Mouse (Mus musculus): ENCODE measurements around the gene Cav2. TPM values are rescaled to one million over a fixed set of nuclear protein-coding genes. Genes with fewer than 3 reads are reported as not detected.
A peak's percentile ranks its signal among the peaks of the same experiment; 100 is the strongest.

Gene Cav2
- 10 to 100 TPM; 31.2 to 35.7 (median 33.2) TPM for total RNA-seq (2022)

DNA sequence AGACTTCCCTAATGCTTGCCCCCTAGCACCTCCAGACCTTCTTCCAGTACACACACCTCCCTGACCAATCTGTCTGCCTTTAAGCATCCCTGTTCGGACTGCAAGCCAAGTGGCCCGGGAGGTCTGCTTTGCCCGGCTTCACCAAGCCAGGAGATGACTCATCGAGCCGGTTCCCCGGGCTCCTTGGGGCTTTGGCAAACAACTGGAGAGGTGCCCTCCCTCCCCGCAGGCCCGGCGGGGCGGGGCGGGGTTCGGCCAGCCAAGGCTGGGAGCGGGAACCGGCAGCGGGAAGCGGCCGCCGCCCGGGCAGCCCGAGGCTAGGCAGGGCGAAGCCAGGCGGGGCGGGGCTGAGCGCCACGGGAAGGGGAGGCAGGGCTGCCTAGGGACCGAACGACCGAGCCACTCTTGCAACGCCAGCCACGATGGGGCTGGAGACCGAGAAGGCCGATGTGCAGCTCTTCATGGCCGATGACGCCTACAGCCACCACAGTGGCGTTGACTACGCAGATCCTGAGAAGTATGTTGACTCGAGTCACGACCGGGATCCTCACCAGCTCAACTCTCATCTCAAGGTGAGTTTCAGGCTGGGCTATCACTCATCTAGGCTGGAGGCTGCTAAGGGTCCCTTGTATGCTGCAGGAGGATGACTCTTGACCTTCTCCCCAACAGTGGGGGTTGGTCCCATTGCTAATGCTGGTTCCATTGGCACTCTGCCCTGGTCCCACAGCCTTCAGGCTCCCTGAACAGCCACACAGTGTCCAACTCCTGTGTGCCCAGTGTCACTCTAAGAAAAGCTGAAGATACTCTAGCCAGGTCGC, at the start of gene Cav2:
TSS of gene Cav2 (plus strand) at position 247 of the 818 bp plus-strand sequence.
- DNase-seq (ENCODE audit: low spot score in 2 of 2) = peak; percentile 25 to 59

DNA sequence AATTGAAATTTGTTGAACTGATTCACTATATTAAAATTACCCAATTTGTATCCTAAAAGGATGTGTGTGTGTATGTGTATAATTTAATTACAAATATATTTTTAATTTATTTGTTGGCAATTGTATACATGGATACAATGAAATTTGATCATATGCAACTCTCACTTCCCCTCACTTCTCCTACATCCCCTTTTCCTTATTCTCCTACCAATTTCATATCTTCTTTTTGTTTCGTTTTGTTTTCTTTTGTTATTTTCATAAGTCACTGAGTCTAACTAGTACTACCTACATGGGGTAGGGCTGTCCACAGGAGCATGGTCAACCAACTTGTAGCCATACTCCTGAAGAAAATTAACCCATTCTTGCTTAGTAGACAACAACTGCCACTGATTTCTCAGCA, 41.3 kb upstream of the Cav2 start:
- no peak for DNase-seq (ENCODE audit: low spot score in 2 of 2)

GRCm38 (mm10) chr6:17241013-17241412, 40.0 kb upstream of the Cav2 start:
- no peak for DNase-seq (ENCODE audit: low spot score in 2 of 2)

GRCm38 (mm10) chr6:17246959-17247358, 34.0 kb upstream of the Cav2 start:
- no peak for DNase-seq (ENCODE audit: low spot score in 2 of 2)

- DNase-seq (ENCODE audit: low spot score in 2 of 2) = no peak
These were observed 33.3 kb upstream of the Cav2 start for GRCm38 (mm10) chr6:17247673-17248072.

- no peak for DNase-seq (ENCODE audit: low spot score in 2 of 2)
These were observed 32.7 kb upstream of the Cav2 start for GRCm38 (mm10) chr6:17248241-17248640.

DNA sequence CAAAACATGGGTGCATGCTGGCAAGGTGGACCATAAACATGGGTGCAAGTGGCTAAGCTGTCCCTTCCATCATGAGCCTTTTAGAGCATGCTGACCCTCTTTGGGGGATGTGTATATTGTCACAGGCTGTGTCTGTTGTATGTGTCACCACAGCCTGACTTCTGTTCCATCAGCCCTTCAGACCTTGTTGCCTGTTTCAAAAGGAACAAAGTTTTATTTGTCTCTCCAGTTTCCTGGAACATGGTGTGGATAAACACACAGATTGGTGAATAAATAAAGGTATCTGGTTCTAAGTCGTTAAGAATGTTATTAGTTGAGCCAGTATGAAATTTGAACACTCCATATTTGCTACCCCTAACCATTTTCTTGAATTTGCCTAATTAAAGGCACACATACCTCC, 29.0 kb upstream of the Cav2 start:
- no peak for DNase-seq (ENCODE audit: low spot score in 2 of 2)

GRCm38 (mm10) chr6:17258142-17258541, 22.8 kb upstream of the Cav2 start:
- no peak for DNase-seq (ENCODE audit: low spot score in 2 of 2)

DNA sequence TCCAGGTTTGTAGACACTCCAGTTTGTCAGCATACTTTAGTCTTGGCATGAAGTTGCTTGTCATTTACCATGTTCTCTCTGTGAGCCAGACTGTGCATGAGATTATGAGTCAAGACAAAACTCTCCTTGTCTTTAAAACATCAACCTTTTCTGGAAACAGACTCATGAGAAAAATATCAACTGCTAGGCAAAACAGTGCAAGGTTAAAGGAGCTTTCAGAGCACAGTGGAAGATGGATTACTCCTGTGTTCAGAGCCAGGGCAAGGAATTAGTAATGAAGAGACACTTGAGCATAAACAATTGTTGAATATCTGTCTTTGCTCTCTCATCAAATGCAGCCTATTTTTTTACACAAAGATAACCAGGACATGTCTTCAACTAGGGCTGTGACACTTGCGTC, 22.1 kb upstream of the Cav2 start:
- no peak for DNase-seq (ENCODE audit: low spot score in 2 of 2)

DNA sequence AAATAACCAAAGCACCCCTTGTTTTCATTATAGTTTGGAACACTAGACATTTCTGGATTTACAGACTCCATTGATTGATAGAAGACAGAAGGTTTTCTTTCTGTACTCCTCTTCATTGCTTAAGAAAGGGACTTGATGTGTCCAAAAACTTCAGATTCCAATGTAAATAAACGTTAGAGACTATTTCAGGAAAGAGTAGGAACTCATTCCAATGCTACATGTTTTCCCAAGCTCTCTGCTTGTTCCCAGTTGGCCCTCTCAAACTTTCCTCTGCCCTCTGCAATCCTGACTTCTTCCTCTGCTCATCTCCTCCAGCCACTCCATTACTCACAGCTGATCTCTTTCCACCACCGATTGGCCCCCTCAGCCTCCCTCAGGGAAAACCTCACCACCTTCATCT, 18.2 kb upstream of the Cav2 start:
- no peak for DNase-seq (ENCODE audit: low spot score in 2 of 2)

DNA sequence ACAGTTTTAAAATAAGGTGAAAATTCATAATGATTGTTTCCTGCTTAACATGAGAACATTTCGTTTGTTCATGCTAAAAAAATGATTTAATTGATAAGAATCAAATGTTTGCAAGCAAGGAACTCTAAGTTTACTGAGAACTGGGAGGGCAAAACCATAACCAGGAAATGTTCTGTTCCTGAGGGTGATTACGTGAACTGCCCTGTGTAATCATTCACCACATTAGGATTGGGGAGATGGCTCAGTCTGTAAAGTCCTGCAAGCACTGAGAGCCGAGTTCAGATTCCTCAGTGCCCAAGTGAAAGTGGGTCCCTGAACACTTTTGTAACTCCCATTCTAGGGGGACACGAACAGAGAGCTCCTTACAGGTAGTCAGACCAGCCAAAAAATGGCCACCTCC, 15.9 kb upstream of the Cav2 start:
- DNase-seq (ENCODE audit: low spot score in 2 of 2) = no peak

DNA sequence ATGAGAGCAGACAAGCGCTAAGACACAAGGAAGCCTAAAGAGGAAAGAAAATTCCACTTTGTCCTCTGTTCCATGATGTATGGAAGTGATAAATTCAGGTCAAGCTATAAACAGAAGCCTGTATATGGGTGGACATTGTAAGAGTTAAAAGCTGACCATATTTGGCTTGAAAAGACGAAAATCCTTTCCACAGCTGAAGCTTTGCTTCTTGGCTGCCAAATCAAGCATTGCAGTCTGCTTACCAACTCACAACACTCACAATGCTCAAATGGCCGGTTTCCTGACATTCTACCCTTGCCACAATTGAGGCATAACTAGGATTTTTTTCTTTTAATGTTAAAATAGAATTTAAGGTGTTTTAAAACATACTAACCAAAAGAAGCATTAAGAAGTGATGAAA, 14.5 kb upstream of the Cav2 start:
- no peak for DNase-seq (ENCODE audit: low spot score in 2 of 2)

DNA sequence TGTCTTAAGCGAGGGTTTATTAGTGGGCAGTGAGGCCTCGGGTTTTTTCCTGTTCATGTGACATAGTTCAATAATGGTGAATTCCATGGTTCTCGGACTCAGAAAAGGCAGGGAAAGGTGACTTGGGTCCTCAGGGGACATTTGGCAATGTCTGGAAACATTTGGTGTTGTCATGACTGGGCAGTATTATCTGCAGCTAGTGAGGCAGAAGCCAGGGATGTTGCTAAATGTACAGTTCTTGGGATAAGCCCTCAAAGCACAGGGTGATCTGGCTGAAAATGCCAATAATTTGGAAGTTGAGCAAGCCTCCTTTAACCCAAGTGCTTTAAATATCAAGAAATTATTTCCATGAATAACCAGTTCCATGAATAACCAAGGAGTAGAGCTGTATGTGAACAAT, 2.6 kb upstream of the Cav2 start:
- DNase-seq (ENCODE audit: low spot score in 2 of 2) = no peak

DNA sequence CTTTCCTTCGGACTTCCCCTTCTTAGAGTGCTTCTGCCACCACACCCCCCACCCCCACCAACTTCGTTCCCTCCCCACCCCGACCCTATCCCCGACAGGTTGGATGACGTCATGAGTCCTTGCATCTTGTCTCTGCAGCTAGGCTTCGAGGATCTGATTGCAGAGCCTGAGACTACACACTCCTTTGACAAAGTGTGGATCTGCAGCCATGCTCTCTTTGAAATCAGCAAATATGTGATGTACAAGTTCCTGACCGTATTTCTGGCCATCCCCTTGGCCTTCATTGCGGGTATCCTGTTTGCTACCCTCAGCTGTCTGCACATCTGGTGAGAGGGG, 740 bp downstream of the Cav2 start:
- DNase-seq (ENCODE audit: low spot score in 2 of 2) = no peak

DNA sequence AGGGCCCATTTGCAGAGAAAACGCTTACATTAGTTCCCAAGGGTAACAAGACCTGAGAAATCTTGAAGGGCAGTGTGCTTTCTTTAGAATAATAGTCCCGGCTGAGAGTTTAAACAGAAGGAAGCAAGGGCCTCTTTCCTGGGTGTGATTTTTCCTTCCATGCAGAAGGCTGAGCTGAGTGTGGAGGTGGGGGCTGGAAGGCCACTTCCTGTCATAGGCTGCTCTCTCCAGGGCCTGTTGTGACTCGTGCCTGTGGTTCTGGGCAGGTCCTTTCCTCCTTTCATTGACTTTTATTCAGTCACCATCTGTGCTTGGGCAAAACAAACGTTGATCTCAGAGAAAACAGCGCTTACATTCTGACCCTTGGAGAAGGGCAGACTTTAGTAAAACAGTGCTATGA, 1.2 kb downstream of the Cav2 start:
- no peak for DNase-seq (ENCODE audit: low spot score in 2 of 2)

DNA sequence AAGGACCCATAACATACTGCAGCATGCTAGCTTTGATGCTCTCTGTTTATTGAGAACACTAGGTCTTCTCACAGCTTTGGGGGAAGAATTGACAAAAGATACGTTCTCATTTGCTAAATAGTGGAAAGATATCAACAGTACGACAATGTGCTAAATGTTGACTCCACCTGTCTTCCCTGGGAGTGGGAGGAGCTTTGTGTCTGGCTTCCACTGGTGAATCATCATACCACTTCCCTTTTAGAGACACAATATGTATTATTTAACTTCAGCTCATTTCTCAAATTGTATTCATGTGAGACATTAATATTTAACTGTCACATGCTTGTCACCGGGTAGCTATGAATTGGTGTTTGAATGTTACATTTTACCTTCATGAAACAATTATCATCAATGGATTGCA, 2.8 kb downstream of the Cav2 start:
- no peak for DNase-seq (ENCODE audit: low spot score in 2 of 2)

DNA sequence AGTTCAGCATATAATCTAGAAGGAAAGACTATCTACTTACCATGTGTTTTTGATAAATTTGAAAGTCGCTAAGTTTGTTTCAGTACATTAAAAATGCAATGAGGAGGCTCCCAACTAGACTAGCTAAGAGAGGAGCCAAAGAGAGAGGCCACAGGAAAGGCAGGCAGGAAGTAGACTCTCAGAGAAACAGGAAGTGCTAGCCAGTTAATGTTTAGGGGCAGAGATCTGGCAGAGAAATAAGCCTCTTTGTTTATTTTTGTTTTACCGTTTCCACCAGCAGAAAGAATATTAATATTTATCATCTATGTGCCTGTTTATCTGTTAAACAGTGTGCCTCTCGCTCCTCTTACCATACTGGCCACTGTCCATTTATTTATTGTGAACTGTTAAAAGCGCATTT, 5.4 kb downstream of the Cav2 start:
- DNase-seq (ENCODE audit: low spot score in 2 of 2) = no peak

- no peak for DNase-seq (ENCODE audit: low spot score in 2 of 2)
These were observed 14.1 kb downstream of the Cav2 start for GRCm38 (mm10) chr6:17295116-17295515.

DNA sequence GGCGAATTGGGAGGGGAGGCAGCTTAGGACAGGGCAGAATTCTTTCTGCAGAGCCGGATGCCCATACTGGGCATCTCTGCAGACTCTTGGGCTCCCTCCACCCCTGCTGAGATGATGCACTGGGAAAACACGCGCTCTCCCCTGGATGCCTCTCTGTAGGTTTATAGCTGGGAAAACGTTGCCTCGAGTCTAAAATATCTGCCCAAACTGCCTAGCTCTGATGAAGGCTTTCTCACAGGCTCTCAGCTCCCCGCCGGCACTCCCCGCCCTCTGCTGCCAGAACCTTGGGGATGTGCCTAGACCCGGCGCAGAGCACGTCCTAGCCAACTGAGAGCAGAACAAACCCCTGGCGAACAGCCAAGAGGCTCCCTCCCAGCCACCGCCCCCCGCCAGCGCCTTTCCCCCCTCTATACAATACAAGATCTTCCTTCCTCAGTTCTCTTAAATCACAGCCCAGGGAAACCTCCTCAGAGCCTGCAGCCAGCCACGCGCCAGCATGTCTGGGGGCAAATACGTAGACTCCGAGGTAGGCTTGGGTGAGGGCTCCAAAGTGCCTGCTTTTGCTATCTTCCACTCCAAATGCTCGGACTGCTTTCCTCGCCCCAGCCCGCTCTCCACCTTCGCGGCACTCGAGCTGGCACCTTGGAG, 25.1 kb downstream of the Cav2 start, which contains the start of gene Cav1:
TSS of gene Cav1 (plus strand) at position 382 of the 648 bp plus-strand sequence.
- DNase-seq (ENCODE audit: low spot score in 2 of 2) = peak; percentile 31 to 65

GRCm38 (mm10) chr6:17306602-17307325, 25.8 kb downstream of the Cav2 start:
- no peak for DNase-seq (ENCODE audit: low spot score in 2 of 2)

GRCm38 (mm10) chr6:17307461-17308115, 26.6 kb downstream of the Cav2 start:
- DNase-seq (ENCODE audit: low spot score in 2 of 2) = peak; percentile 12 to 21

DNA sequence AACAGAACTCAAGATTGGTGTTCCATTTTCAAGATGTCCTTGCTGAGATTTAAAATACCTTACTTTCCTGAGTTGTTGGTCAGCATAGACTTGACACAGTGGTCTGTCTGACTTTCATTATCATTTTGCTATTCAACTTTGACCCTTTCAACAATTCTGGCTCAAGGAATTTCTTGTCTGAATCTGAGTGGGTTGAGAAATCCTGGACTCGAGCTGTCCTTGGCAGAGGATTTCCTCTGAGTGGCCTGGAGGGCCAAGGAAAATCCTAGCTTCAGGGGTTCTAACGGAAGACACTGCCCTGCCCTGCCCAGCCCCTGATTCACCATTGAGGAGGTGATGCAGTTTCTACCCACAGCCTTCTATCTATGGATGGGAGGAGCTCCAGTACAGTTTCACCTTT, 27.7 kb downstream of the Cav2 start:
- DNase-seq (ENCODE audit: low spot score in 2 of 2) = no peak
